Mouse (Mus musculus) heart, postnatal 4 days (tissue): ENCODE measurements at regions not wholly inside any gene's neighbourhood (a gene's known extent, or its start where the extent isn't known, plus 50 kb on each side); places are given as distances from the start of the nearest gene placed in this dataset.

Experiments
- DNase-seq: peaks from one replicate; pipeline ENCODE4 v3.0.0; 2021

DNA sequence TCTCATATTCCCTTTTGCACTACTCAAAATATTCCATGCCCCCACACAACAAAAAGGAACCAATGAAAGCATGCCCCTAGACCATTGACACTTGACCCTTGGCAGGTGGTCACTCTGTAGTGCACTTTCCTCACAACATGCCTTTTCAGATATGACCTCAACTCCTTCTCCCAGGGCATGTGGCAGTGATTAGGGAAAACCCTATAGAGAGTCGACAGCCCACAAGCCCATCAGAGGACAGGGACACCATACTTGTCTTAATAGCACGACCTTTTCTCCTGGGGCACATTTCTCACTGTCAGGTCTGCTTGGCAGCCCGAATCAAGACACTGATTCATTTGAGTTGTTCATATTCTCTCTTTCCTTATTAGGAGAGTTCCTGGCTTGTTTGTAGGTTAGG, 57.3 kb upstream of the Zc3h12c start:
- no peak for DNase-seq

DNA sequence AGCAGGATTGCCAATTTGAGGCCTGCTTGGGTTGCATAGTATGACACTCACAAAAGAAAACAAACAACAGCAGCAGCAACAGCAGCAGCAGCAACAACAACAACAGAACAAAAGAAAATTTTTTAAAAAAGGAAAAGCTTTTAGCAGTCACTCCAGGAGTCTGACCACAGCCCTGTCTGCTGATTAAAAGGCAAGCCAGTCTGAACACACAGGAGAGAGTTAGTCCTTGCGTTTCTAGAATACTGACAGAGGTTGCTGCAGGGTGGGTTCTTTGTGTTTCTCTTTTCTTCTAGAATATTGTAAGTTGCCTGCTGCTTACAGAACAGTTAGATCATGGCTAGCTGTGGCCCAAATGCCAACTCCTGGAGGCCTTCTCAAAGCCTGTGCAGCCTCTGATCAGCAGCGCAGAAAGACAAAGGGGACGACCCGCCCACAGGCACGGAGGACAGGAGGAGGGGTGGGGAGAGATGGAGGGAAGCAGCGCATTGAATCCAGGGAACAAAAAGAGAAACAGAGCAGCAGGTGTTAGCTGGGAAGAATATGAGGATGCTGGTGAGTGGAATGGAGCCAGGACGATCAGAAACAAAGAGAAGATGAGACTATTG, 55.2 kb upstream of the Zc3h12c start:
- no peak for DNase-seq
